Mouse (Mus musculus): ENCODE results near the gene Pafah1b1. TPM values are rescaled to one million over a fixed set of nuclear protein-coding genes. Genes with fewer than 3 reads are reported as not detected.

The Pafah1b1 gene
- 56.9 and 65.3 TPM in 2 replicates for polyA plus RNA-seq (2015; fragmentation: Nextera tagmentation; extraction: Ambion mirVana)

DNA sequence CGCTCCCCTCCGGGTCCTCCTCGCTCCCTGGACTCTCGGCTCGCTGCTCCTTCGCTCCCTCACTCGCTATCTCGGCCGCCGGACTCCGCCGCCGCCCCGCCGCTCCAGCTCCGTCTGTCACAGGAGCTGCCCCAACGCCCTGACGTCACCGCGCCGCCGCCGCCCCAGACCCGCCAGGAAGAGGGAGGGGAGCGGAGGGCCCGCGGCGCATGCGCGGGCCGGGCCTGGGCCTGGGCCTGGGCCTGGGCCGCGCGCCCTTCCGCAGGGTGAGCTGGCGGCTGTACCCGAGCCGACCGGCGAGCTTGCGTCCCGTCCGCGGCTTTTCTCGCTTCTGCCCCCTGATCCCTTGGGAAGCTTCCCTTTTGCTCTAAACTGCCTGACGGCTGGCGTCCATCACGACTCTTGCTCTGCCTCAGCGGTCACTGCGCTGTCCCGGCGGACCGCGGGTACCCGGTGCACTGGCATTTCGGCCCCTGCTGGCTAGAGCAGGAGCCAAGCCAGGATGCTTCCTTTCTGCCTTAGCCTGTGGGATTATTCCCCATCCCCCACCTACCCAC, at the start of gene Pafah1b1:
Pafah1b1 (minus strand) TSS at position 436 of the 557 bp plus-strand sequence.

DNA sequence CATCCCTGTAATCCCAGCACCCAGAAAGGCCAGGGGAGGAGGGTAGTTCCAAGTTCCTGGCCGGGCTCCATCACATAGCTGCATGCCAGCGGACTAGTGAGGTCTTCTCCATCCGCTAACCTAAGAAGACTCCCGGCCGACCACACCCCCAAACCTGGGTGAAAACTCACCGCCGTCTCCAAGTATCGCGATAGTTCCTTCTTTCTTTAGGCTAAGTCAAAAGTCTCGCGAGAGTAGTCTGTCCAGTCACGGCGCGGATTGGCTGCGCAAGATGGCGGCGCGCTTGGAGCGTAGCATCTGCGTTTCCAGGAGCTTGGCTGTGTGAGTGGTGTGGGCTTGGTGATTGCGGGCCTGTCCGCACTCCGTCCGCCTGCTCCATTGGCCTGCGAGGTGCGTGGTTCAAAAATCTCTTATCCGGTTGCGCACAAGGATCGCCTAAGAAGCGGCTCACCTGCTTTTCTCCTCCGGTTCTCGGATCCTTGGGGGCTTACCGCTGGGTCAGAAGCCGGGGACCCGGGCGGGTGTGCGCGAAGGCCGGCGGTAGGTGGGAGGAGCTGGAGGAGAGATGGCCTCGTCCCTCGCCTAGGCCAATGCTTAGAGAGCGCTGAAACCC, 46.2 kb upstream of the Pafah1b1 start, which contains the start of gene Mettl16:
Mettl16 (plus strand) TSS at position 236 of the 613 bp plus-strand sequence.

DNA sequence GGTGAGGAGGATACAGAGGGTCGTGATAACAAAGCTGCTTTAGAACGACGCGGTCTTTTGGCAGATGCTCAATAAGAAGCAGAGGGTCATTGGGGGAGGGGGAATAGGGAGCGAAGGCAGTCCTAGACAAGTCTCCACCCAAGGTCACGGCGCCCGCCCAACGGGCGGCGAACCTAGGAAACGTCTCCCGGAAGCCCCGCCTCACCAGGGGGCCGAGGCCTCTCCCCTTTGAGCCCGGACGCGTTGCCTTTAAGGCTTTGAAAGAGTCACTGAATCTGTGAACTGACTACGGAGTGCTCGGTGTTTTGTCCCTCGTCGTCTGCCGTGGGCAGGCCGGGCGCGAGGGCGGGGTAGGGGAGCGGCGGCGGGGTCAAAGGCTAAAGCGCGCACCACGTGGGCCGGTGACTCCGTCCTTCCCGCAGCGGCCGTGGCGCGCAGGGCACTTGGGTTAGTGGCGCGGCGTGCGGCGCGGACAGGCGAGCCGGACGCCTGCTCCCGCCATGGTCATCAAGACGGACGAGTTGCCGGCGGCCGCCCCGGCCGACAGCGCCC, 75.3 kb downstream of the Pafah1b1 start, which contains the start of gene Cluh:
Cluh (plus strand) TSS at position 401 of the 552 bp plus-strand sequence.

Other genes with a start within 250 kb of the Pafah1b1 start
- gene Rap1gap2, start 113.8 kb downstream of the Pafah1b1 start, polyA plus RNA-seq (2015; fragmentation: Nextera tagmentation; extraction: Ambion mirVana), result 4.9 and 5.1 TPM in 2 replicates
- 2.5 and 2.6 TPM in 2 replicates for gene Ccdc92b, start 105.1 kb downstream of the Pafah1b1 start, polyA plus RNA-seq (2015; fragmentation: Nextera tagmentation; extraction: Ambion mirVana)
- gene Cluh, start 75.2 kb downstream of the Pafah1b1 start, polyA plus RNA-seq (2015; fragmentation: Nextera tagmentation; extraction: Ambion mirVana), result 17.4 and 40.0 TPM in 2 replicates
- 14.5 and 20.0 TPM in 2 replicates for gene Mettl16, start 46.2 kb upstream of the Pafah1b1 start, polyA plus RNA-seq (2015; fragmentation: Nextera tagmentation; extraction: Ambion mirVana)
- gene Mnt, start 106.2 kb upstream of the Pafah1b1 start, polyA plus RNA-seq (2015; fragmentation: Nextera tagmentation; extraction: Ambion mirVana), result 4.3 and 4.9 TPM in 2 replicates
- gene Sgsm2, start 172.4 kb upstream of the Pafah1b1 start, polyA plus RNA-seq (2015; fragmentation: Nextera tagmentation; extraction: Ambion mirVana), result 4.7 and 5.9 TPM in 2 replicates
- gene Tsr1, start 173.4 kb upstream of the Pafah1b1 start, polyA plus RNA-seq (2015; fragmentation: Nextera tagmentation; extraction: Ambion mirVana), result 16.3 and 19.9 TPM in 2 replicates
- gene Smg6, start 201.2 kb upstream of the Pafah1b1 start, polyA plus RNA-seq (2015; fragmentation: Nextera tagmentation; extraction: Ambion mirVana), result 8.7 and 10.6 TPM in 2 replicates
- gene Srr, start 201.3 kb upstream of the Pafah1b1 start, polyA plus RNA-seq (2015; fragmentation: Nextera tagmentation; extraction: Ambion mirVana), result 16.8 and 22.1 TPM in 2 replicates